20 mouse cellular contexts compared by ENCODE assay signal in the genomic region with DNA sequence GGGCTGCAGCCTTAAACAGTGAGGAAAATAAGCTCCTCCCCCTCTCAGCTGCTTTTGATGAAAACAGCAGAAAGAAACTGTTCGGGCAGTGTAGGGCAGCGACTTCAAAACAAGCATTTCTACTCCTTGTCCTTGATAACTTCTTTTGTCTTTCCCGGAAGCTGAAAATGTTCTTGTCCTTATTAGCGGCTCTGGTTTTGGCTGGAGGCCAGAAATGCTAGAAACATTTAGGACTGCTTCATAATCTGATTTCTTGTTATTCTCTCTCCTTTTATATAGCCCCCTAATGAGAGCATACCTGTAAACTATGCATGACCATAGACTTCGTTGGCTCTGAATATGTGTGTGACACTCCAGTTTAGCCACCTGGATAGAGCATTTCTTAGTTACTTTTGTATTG.
DNase-seq lines count a peak whose midpoint lies in the region; ATAC-seq and TF ChIP-seq lines count a peak whose summit lies in the region.
"Had no signal": no experiment of that assay in that cellular context is flagged by ENCODE, and none has a peak within 500 bp of the region (broad histone marks: within the 10 kb centered on the region; RNA-seq: fewer than 3 reads in every experiment).

No protein-coding gene starts in this region.

- no peaks in the 10 kb centered on the region for H3K36me3 ChIP-seq in forebrain, embryonic 14.5 days (ENCODE audit: control insufficient read depth, insufficient read depth, low read length)
- H3K36me3 ChIP-seq in forebrain, embryonic 16.5 days (ENCODE audit: control insufficient read depth, insufficient read depth), result no peaks in the 10 kb centered on the region
- no peaks in the 10 kb centered on the region for H3K36me3 ChIP-seq in kidney, embryonic 15.5 days
- H3K36me3 ChIP-seq: embryonic facial prominence, embryonic 10.5 days; forebrain, embryonic 10.5 days; forebrain, embryonic 15.5 days; heart, embryonic 12.5 days; hindbrain, embryonic 12.5 days had no signal

- ATAC-seq in forebrain, embryonic 14.5 days, result no peak
- ATAC-seq in forebrain, embryonic 16.5 days, result no peak
- ATAC-seq in kidney, embryonic 15.5 days (replicated peaks; ENCODE audit: low FRiP score), result no peak
- ATAC-seq: forebrain, embryonic 15.5 days; hindbrain, embryonic 16.5 days; inflammation-experienced regulatory T-cells, adult 6 months had no signal

- H3K9ac ChIP-seq in forebrain, embryonic 14.5 days (ENCODE audit: low read length), result no peak overlapping the region
- H3K9ac ChIP-seq in forebrain, embryonic 16.5 days (replicated peaks; ENCODE audit: low read depth, low read length), result no peak overlapping the region
- H3K9ac ChIP-seq in kidney, embryonic 15.5 days, result no peak overlapping the region
- H3K9ac ChIP-seq: forebrain, embryonic 15.5 days; heart, embryonic 12.5 days; hindbrain, embryonic 12.5 days had no signal

- no peaks in the 10 kb centered on the region for H3K9me3 ChIP-seq in forebrain, embryonic 14.5 days (replicated peaks; ENCODE audit: control insufficient read depth, low read length)
- no peaks in the 10 kb centered on the region for H3K9me3 ChIP-seq in forebrain, embryonic 16.5 days (ENCODE audit: control insufficient read depth, low read length)
- H3K9me3 ChIP-seq in kidney, embryonic 15.5 days (replicated peaks), result no peaks in the 10 kb centered on the region
- H3K9me3 ChIP-seq: embryonic facial prominence, embryonic 10.5 days; forebrain, embryonic 10.5 days; forebrain, embryonic 15.5 days; hindbrain, embryonic 12.5 days had no signal

- H3K4me1 ChIP-seq in forebrain, embryonic 14.5 days (ENCODE audit: control insufficient read depth, insufficient read depth, low read length), result no peaks in the 10 kb centered on the region
- H3K4me1 ChIP-seq in forebrain, embryonic 16.5 days (replicated peaks; ENCODE audit: control insufficient read depth, insufficient read depth, low read length), result no peaks in the 10 kb centered on the region
- H3K4me1 ChIP-seq in kidney, embryonic 15.5 days, result no peaks in the 10 kb centered on the region
- no peaks in the 10 kb centered on the region for H3K4me1 ChIP-seq in lung, adult 2 months (ENCODE audit: control insufficient read depth, insufficient read depth, low read length)
- peaks cover 3% of the 10 kb centered on the region; the same call in 1 of the 2 replicates for H3K4me1 ChIP-seq in embryonic fibroblast, embryonic 13.5 days (ENCODE audit: control insufficient read depth, insufficient read depth, low read length)
- H3K4me1 ChIP-seq: embryonic facial prominence, embryonic 10.5 days; forebrain, embryonic 10.5 days; forebrain, embryonic 15.5 days; heart, embryonic 12.5 days; hindbrain, embryonic 12.5 days had no signal

- peak; percentile 14 for DNase-seq in forebrain, embryonic 14.5 days (ENCODE audit: low spot score)
- DNase-seq in kidney, adult 9 months, result peak; percentile 4
- peak; percentile 17 for DNase-seq in lung, postnatal 10 days
- no peak for DNase-seq in lung, adult 2 months
- DNase-seq: adrenal gland, adult 2 months; cerebellum, adult 11-12 months; cerebellum, adult 9-10 months; gastrocnemius, postnatal 10 days; heart, adult 2 months had no signal

- H3K27me3 ChIP-seq in forebrain, embryonic 14.5 days (replicated peaks; ENCODE audit: control insufficient read depth, insufficient read depth, low read length), result no peaks in the 10 kb centered on the region
- H3K27me3 ChIP-seq in forebrain, embryonic 16.5 days (replicated peaks; ENCODE audit: control insufficient read depth, insufficient read depth, low read length), result no peaks in the 10 kb centered on the region
- H3K27me3 ChIP-seq in kidney, embryonic 15.5 days, result no peaks in the 10 kb centered on the region
- H3K27me3 ChIP-seq: forebrain, embryonic 15.5 days; heart, embryonic 12.5 days; hindbrain, embryonic 12.5 days had no signal

- no peak for TF ChIP-seq CTCF in lung, adult 2 months (IDR thresholded peaks at IDR 0.05; ENCODE audit: insufficient read depth, low read length)
- TF ChIP-seq CTCF in embryonic fibroblast, embryonic 13.5 days (IDR thresholded peaks at IDR 0.05; ENCODE audit: borderline replicate concordance, insufficient read depth, low read length), result no peak

- H3K27ac ChIP-seq in forebrain, embryonic 14.5 days (ENCODE audit: low read depth, low read length), result no peak overlapping the region
- H3K27ac ChIP-seq in forebrain, embryonic 16.5 days (ENCODE audit: low read length), result no peak overlapping the region
- H3K27ac ChIP-seq in kidney, embryonic 15.5 days, result no peak overlapping the region
- H3K27ac ChIP-seq in embryonic fibroblast, embryonic 13.5 days (ENCODE audit: insufficient read depth, low read length), result peak overlapping the region; percentile 84
- H3K27ac ChIP-seq: embryonic facial prominence, embryonic 10.5 days; forebrain, embryonic 10.5 days; forebrain, embryonic 15.5 days; heart, adult 2 months; hindbrain, embryonic 12.5 days had no signal

- 64% methylated on average over 5 of the region's 5 CpGs for WGBS in forebrain, embryonic 14.5 days
- 53% methylated on average over 5 of the region's 5 CpGs for WGBS in forebrain, embryonic 16.5 days
- WGBS in kidney, embryonic 15.5 days, result 78% methylated on average over 5 of the region's 5 CpGs
- 66% methylated on average over 5 of the region's 5 CpGs for WGBS in lung, adult 2 months

- H3K4me3 ChIP-seq in forebrain, embryonic 14.5 days (ENCODE audit: low read depth, low read length), result no peak overlapping the region
- no peak overlapping the region for H3K4me3 ChIP-seq in forebrain, embryonic 16.5 days (replicated peaks; ENCODE audit: low read length)
- no peak overlapping the region for H3K4me3 ChIP-seq in kidney, embryonic 15.5 days (replicated peaks)
- no peak overlapping the region for H3K4me3 ChIP-seq in lung, adult 2 months (replicated peaks; ENCODE audit: extremely low read depth, low read depth, low read length)
- H3K4me3 ChIP-seq in embryonic fibroblast, embryonic 13.5 days (ENCODE audit: insufficient read depth, low read length), result no peak overlapping the region
- H3K4me3 ChIP-seq: embryonic facial prominence, embryonic 10.5 days; erythroblast, embryonic 14.5 days; forebrain, embryonic 10.5 days; forebrain, embryonic 15.5 days; heart, adult 2 months; heart, embryonic 12.5 days; hindbrain, embryonic 12.5 days had no signal

- no peak overlapping the region for H3K4me2 ChIP-seq in forebrain, embryonic 14.5 days (ENCODE audit: low read length)
- H3K4me2 ChIP-seq in forebrain, embryonic 16.5 days (ENCODE audit: low read length), result no peak overlapping the region
- no peak overlapping the region for H3K4me2 ChIP-seq in kidney, embryonic 15.5 days
- H3K4me2 ChIP-seq: forebrain, embryonic 15.5 days; heart, embryonic 12.5 days; hindbrain, embryonic 12.5 days had no signal

- TF ChIP-seq POLR2A in lung, adult 2 months (IDR thresholded peaks at IDR 0.05; ENCODE audit: borderline replicate concordance, extremely low read depth, low read depth, low read length), result no peak
- no peak for TF ChIP-seq POLR2A in embryonic fibroblast, embryonic 13.5 days (IDR thresholded peaks at IDR 0.05; ENCODE audit: low read depth, low read length)
